ENCODE assay signal across 8 mouse cellular contexts in the genomic region with DNA sequence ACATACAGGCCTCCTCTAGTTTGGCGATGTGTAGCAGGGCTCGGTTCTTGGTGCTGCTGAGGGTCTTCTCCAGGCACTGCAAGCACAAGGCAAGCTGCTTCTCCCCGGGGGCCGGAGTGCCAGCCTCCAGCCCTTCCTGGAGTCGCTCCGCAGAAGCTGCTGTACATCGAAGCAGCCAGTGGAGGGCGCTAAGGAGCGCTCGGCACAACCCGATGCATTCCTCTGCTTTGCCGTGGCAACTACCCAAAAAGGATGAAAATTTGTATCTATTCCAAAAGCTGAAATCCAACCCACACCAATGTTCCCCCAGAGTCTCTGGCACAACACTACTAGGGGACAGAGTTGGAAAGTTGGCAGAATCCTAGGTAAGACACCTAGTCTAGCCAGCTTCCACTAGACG. TPM values are rescaled to one million over a fixed set of nuclear protein-coding genes. Genes with fewer than 3 reads are reported as not detected.
A peak's percentile ranks its signal among the peaks of the same experiment; 100 is the strongest.
DNase-seq lines count a peak whose midpoint lies in the region; ATAC-seq and TF ChIP-seq lines count a peak whose summit lies in the region.

No protein-coding gene starts in this region.

- WGBS in forebrain, embryonic 14.5 days, result 18% methylated on average over 13 of the region's 13 CpGs
- WGBS in midbrain, postnatal 0 days, result 15% methylated on average over 13 of the region's 13 CpGs

- H3K9ac ChIP-seq in forebrain, embryonic 14.5 days (ENCODE audit: low read length), result no peak overlapping the region; the same call in 1 of the 2 replicates
- H3K9ac ChIP-seq in midbrain, postnatal 0 days (replicated peaks; ENCODE audit: low read length, poor library complexity, severe bottlenecking), result no peak overlapping the region

- peaks cover 3% of the 10 kb centered on the region; the same call in 1 of the 2 replicates for H3K4me1 ChIP-seq in forebrain, embryonic 14.5 days (ENCODE audit: control insufficient read depth, insufficient read depth, low read length)
- no peaks in the 10 kb centered on the region for H3K4me1 ChIP-seq in midbrain, postnatal 0 days (ENCODE audit: insufficient read depth, low read length)

- H3K27ac ChIP-seq in forebrain, embryonic 14.5 days (ENCODE audit: low read depth, low read length), result no peak overlapping the region
- H3K27ac ChIP-seq in midbrain, postnatal 0 days (ENCODE audit: low read depth, low read length), result no peak overlapping the region

- H3K27me3 ChIP-seq in forebrain, embryonic 14.5 days (replicated peaks; ENCODE audit: control insufficient read depth, insufficient read depth, low read length), result no peaks in the 10 kb centered on the region
- H3K27me3 ChIP-seq in midbrain, postnatal 0 days (ENCODE audit: insufficient read depth, low read length), result no peaks in the 10 kb centered on the region

- ATAC-seq in forebrain, embryonic 14.5 days, result no peak
- ATAC-seq in midbrain, postnatal 0 days (ENCODE audit: low FRiP score), result no peak

- no peaks in the 10 kb centered on the region for H3K9me3 ChIP-seq in forebrain, embryonic 14.5 days (replicated peaks; ENCODE audit: control insufficient read depth, low read length)
- no peaks in the 10 kb centered on the region for H3K9me3 ChIP-seq in midbrain, postnatal 0 days (ENCODE audit: low read length)

- no peak overlapping the region for H3K4me2 ChIP-seq in forebrain, embryonic 14.5 days (ENCODE audit: low read length)
- no peak overlapping the region for H3K4me2 ChIP-seq in midbrain, postnatal 0 days (ENCODE audit: low read depth, low read length, poor library complexity, severe bottlenecking)

- intact Hi-C loops in left cerebral cortex, postnatal 25 days (cut with DNase I), result loop anchor here (2.0 kb wide), 1 partner anchor 69 kb away; no protein-coding TSS in a partner anchor

- peak; percentile 84 for DNase-seq in ovary, postnatal 14 days (ENCODE audit: low spot score)
- DNase-seq in ovary, postnatal 10 days (ENCODE audit: low spot score), result no peak
- peak; percentile 86 for DNase-seq in cerebellum, adult 11-12 months
- DNase-seq in forebrain, embryonic 14.5 days (ENCODE audit: low spot score), result peak; percentile 66
- peak; percentile 56 for DNase-seq in induced T-regulatory cell, adult 2 months (ENCODE audit: low read depth)
- DNase-seq in left cerebral cortex, postnatal 25 days (ENCODE audit: low spot score in 2 of 2), result peak; percentile 87 to 92
- DNase-seq in midbrain, postnatal 0 days (ENCODE audit: low spot score), result peak; percentile 80
- peak; percentile 63 for DNase-seq in thymus, postnatal 0 days (ENCODE audit: low spot score)

- no peak overlapping the region for H3K4me3 ChIP-seq in forebrain, embryonic 14.5 days (ENCODE audit: low read depth, low read length)
- no peak overlapping the region for H3K4me3 ChIP-seq in midbrain, postnatal 0 days (ENCODE audit: low read depth, low read length)

- peak; percentile 81 for TF ChIP-seq CTCF in midbrain, postnatal 0 days (IDR thresholded peaks at IDR 0.05)

- H3K36me3 ChIP-seq in forebrain, embryonic 14.5 days (ENCODE audit: control insufficient read depth, insufficient read depth, low read length), result peaks cover 67% of the 10 kb centered on the region
- peaks cover 43% of the 10 kb centered on the region for H3K36me3 ChIP-seq in midbrain, postnatal 0 days (ENCODE audit: insufficient read depth, low read length)

RNA-seq across cellular contexts. Expression of gene Med24, which starts 11.3 kb away (rescaled TPM):
- 76.0 and 85.9 TPM in 2 replicates for polyA plus RNA-seq in forebrain, embryonic 14.5 days (2014; fragmentation: Nextera tagmentation; extraction: Ambion mirVana)
- 100 to 1,000 TPM; 116 to 131 TPM for total RNA-seq in left cerebral cortex, postnatal 25 days (2021)
- total RNA-seq in midbrain, postnatal 0 days (2014; rRNA removed), result 66.6 and 81.2 TPM in 2 replicates
- polyA plus RNA-seq in midbrain, postnatal 0 days (2015; fragmentation: Nextera tagmentation; extraction: Ambion mirVana), result 52.2 and 59.8 TPM in 2 replicates
- polyA plus RNA-seq in thymus, postnatal 0 days (2015; fragmentation: Nextera tagmentation; extraction: Ambion mirVana), result 48.3 and 48.5 TPM in 2 replicates

RNA-seq across cellular contexts. Expression of gene Csf3, which starts 16.8 kb away (rescaled TPM):
- polyA plus RNA-seq in forebrain, embryonic 14.5 days (2014; fragmentation: Nextera tagmentation; extraction: Ambion mirVana), result not detected in 2 replicates
- total RNA-seq in left cerebral cortex, postnatal 25 days (2021), result not detected
- not detected in 2 replicates for total RNA-seq in midbrain, postnatal 0 days (2014; rRNA removed)
- not detected in 2 replicates for polyA plus RNA-seq in midbrain, postnatal 0 days (2015; fragmentation: Nextera tagmentation; extraction: Ambion mirVana)
- not detected in 2 replicates for polyA plus RNA-seq in thymus, postnatal 0 days (2015; fragmentation: Nextera tagmentation; extraction: Ambion mirVana)

RNA-seq across cellular contexts. Expression of gene Thra, which starts 22.5 kb away (rescaled TPM):
- 164 and 199 TPM in 2 replicates for polyA plus RNA-seq in forebrain, embryonic 14.5 days (2014; fragmentation: Nextera tagmentation; extraction: Ambion mirVana)
- total RNA-seq in left cerebral cortex, postnatal 25 days (2021), result 100 to 1,000 TPM; 719 to 771 TPM
- total RNA-seq in midbrain, postnatal 0 days (2014; rRNA removed), result 774 and 843 TPM in 2 replicates
- polyA plus RNA-seq in midbrain, postnatal 0 days (2015; fragmentation: Nextera tagmentation; extraction: Ambion mirVana), result 165 and 182 TPM in 2 replicates
- 7.3 and 9.1 TPM in 2 replicates for polyA plus RNA-seq in thymus, postnatal 0 days (2015; fragmentation: Nextera tagmentation; extraction: Ambion mirVana)

RNA-seq across cellular contexts. Expression of gene Psmd3, which starts 35.5 kb away (rescaled TPM):
- polyA plus RNA-seq in forebrain, embryonic 14.5 days (2014; fragmentation: Nextera tagmentation; extraction: Ambion mirVana), result 121 and 144 TPM in 2 replicates
- 100 to 1,000 TPM; 129 to 132 TPM for total RNA-seq in left cerebral cortex, postnatal 25 days (2021)
- total RNA-seq in midbrain, postnatal 0 days (2014; rRNA removed), result 114 and 129 TPM in 2 replicates
- polyA plus RNA-seq in midbrain, postnatal 0 days (2015; fragmentation: Nextera tagmentation; extraction: Ambion mirVana), result 182 and 183 TPM in 2 replicates
- 211 and 224 TPM in 2 replicates for polyA plus RNA-seq in thymus, postnatal 0 days (2015; fragmentation: Nextera tagmentation; extraction: Ambion mirVana)

RNA-seq across cellular contexts. Expression of gene Gsdma, which starts 53.8 kb away (rescaled TPM):
- not detected in 2 replicates for polyA plus RNA-seq in forebrain, embryonic 14.5 days (2014; fragmentation: Nextera tagmentation; extraction: Ambion mirVana)
- total RNA-seq in left cerebral cortex, postnatal 25 days (2021), result not detected
- total RNA-seq in midbrain, postnatal 0 days (2014; rRNA removed), result 0.05 TPM in 1 of 2 replicates, not detected in the other
- polyA plus RNA-seq in midbrain, postnatal 0 days (2015; fragmentation: Nextera tagmentation; extraction: Ambion mirVana), result 0.11 TPM in 1 of 2 replicates, not detected in the other
- polyA plus RNA-seq in thymus, postnatal 0 days (2015; fragmentation: Nextera tagmentation; extraction: Ambion mirVana), result 0.49 and 0.80 TPM in 2 replicates

Comparison
In these comparisons a context has a peak if more than half of its experiments do, and no peak if none do; other contexts are left out.
1. RNA of gene Thra, which starts 22.5 kb away (polyA plus RNA-seq): 165 to 182 TPM in midbrain, postnatal 0 days and 164 to 199 TPM in forebrain, embryonic 14.5 days; 7.3 to 9.1 TPM in thymus, postnatal 0 days; every median in the first group is over 10 times any median in the second.